Mouse (Mus musculus): ENCODE measurements around the gene Tfap2c. TPM values are rescaled to one million over a fixed set of nuclear protein-coding genes. Genes with fewer than 3 reads are reported as not detected.

Tfap2c gene
- total RNA-seq (2023) = not detected in 2 replicates

GRCm38 (mm10) chr2:172549371-172550155, at the start of gene Tfap2c:
Tfap2c (plus strand) TSS chr2:172549593.

Other genes with a start within 250 kb of the Tfap2c start
- gene Fam210b, start 204.0 kb upstream of the Tfap2c start, total RNA-seq (2023) = 2.5 and 2.8 TPM in 2 replicates
- 41.4 and 50.5 TPM in 2 replicates for gene Aurka, start 179.1 kb upstream of the Tfap2c start, total RNA-seq (2023)
- 22.7 and 30.9 TPM in 2 replicates for gene Cstf1, start 178.9 kb upstream of the Tfap2c start, total RNA-seq (2023)
- 84.2 and 122 TPM in 2 replicates for gene Cass4, start 155.8 kb upstream of the Tfap2c start, total RNA-seq (2023)
- 177 and 218 TPM in 2 replicates for gene Rtf2, start 109.0 kb upstream of the Tfap2c start, total RNA-seq (2023)
- not detected in 2 replicates for gene Gcnt7, start 91.0 kb upstream of the Tfap2c start, total RNA-seq (2023)
- gene Fam209, start 77.1 kb upstream of the Tfap2c start, total RNA-seq (2023) = 18.4 and 21.0 TPM in 2 replicates

Measured in neutrophil, adult 65 days (primary cell).